Mouse (Mus musculus) thymus, postnatal 4 days (tissue): Measurements from ENCODE around the gene Hacd2.
A peak's percentile ranks its signal among the peaks of the same experiment; 100 is the strongest.

Experiments used
- DNase-seq: peaks from one replicate; pipeline ENCODE4 v3.0.0; 2021

The Hacd2 gene

GRCm38 (mm10) chr16:35022242-35023137, at the start of gene Hacd2:
TSS of gene Hacd2 (plus strand) at chr16:35022428.
- peak; percentile 95 for DNase-seq

DNA sequence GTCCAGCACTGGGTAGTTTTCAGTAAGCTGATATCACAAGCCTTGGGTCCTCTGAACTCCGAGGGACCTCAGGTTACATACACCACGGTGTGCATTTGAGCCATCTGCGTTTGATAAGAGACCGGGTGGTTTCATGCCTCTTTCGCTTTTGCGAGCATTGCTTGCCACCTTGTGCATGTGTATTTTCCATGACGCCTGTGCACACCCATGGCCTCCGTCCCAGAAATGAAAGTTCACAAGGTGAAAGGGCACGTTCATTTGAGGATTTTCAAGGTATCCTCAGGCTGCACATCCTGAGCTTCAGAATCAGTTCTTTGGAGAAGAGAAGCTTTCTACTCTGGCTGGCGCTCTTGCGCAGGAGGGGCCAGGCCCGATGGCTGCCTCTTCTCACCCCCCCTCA, 49.8 kb upstream of the Hacd2 start:
- no peak for DNase-seq

GRCm38 (mm10) chr16:34975544-34975943, 46.7 kb upstream of the Hacd2 start:
- DNase-seq = no peak

- peak; percentile 51 for DNase-seq
Measured at GRCm38 (mm10) chr16:34976630-34977029, 45.6 kb upstream of the Hacd2 start.

DNA sequence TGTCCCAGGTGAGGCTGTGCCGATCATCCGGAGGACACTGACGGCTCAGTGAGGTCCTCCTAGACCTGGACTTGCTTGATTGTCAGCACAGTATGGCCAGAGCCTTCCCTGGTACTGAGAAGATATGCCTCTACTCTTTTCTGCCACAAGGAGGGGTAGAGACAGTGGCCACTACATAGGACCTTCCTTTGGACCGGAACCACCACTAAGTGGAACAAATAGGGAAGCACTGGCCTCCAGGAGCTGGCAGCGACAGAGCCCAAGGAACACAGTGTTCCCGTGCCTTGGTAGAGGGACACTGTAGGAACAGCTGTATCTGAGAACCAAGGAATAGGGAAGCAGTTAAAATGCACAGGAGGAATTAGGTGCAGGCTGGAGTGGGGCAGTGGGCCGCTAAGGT, 44.2 kb upstream of the Hacd2 start:
- no peak for DNase-seq

DNA sequence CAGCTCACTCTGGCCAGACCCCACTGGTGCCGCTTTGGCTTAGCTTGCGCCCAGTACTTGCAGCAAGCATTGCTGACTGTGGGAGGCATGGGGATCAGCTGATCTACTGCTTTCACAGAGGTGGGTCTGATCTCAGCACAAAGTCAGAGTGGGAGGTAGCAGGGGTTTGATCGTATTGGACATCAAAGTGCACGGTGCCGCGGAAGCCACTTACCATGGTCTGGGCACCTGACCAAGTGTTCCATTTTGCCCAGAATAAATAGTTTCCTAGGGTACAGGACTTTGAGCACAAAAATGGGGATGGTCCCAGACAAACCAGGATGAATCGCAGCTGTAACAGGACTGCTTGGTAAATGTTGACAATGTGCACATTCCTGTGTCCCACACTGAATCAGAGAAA, 41.2 kb upstream of the Hacd2 start:
- DNase-seq = no peak

DNA sequence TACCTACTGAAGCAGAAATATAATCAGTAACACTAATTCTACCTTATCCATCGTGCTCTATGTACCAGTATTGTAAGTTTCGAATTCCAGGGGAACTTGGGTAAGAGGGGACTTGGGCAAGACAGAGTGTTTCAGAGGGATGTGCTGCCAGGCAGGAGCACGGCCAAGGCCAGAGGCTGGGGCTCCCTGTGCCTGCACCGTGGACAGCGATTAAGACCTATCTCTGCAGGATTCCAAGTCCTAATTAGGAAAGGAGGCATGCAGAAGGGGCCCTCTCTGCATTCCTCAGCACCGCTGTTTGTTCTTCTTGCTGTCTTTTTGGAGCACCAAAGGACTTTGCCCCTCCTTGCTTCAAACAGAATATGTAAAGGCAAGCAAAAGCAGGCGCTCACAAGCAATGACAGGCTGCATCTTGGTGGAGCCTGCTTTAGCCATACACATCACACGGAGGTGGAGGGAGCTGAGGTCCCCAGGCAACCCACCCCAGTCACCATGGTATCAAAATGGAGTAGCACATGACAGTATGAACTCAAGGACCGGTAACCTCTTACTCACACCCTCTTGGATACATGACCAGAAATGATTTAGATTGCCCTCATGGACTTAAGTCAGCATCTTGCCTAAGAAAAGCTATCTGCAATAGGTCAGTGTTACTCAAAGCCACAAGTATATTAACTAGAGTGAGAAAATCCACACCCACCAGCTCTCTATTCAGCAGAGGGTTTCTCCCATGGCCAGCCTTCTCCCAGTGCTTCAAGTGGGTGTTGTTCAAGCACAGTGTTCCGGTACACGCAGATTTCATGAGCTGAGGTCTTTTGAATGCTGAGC, 37.8 kb upstream of the Hacd2 start:
- DNase-seq = no peak

DNA sequence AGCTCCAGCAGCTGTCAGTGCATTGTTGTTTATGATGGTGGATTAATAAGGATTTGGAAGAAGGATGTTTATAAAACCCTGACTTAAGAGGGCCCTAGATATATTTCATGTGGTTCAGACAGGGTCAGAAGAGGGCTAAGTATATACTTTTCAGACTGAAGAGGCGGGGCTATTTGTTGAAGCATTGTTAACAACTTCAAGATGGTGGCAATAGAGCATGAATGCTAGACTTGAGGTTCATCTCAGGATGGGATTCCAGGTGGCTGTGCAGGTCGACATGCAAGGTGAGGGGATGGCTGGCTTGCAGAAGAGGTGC, 37.2 kb upstream of the Hacd2 start:
- DNase-seq = no peak

DNA sequence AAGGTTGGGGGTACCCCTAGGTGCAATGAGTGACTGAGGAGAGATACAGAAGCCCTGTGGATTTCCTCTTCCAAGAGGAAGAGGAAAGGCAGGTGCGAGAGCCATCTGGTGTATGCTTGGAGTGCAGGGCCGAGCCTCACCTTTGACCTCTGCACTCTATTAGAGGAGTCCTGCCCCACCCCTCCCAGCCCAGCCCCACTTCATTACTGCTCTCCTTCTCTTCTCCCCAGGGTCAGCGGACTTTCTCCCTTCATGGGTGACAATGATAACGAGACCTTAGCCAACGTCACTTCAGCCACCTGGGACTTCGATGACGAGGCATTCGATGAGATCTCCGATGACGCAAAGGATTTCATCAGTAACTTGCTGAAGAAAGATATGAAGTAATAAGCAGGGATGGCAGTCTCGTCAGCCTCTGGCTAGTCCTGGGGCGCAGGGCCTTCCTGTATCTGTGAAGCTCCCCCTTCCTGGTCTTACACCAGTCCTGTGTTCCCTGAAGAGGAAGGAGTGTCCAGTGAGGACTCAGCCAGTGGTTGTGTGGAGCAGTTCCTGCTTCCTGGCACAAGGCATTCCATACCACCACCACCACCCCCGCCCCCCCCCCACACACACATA, 35.9 kb upstream of the Hacd2 start:
- no peak for DNase-seq

GRCm38 (mm10) chr16:34991365-34991764, 30.9 kb upstream of the Hacd2 start:
- no peak for DNase-seq

DNA sequence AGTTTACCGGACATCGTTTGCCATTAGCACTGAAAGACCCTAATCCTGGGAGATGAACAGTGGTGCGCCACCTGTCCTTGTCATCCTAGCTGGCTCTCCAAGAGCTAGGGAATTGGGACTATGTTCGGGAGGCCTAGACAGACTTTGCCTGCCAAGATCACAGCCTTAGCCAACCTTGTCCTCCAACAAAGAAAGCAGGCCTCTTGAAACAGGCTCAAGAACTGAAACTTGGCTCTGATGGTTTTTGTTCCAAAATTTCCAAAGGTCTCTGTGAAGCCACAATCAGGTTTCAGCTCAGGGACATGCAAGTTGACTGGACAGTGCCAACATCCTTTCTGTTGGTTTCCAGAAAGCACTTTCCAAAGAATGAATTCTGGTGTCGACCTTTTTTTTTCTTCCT, 29.4 kb upstream of the Hacd2 start:
- DNase-seq = no peak

DNA sequence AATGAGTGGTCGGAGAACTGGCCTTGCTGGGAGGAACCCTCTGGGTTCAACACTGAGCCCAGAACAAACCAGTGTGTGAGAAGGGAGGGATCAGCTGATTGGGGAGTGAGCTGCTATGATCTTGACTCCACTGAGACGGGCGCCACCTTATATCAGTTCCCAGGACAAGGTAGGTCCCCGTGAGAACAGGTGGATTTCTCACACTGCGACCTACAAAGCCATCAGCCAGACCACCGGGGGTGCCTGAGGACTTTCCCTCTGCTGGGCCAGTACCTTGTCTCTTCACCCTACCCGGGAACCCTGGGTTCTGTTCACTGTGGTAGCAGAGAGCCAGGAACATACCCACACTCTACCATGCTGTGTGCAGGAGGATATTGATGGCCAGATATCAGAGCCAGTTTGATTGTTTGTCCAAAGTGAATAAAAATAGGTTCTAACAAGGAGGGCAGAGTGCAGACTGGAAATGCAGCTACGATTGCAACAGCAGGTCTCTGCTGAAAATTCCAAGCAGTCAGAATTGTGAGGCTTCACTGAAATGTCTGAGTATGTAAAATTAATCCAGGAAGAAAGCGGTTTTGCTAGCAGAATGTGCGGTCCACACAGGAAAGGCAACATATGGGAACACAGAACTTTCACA, 28.4 kb upstream of the Hacd2 start:
- DNase-seq = no peak

DNA sequence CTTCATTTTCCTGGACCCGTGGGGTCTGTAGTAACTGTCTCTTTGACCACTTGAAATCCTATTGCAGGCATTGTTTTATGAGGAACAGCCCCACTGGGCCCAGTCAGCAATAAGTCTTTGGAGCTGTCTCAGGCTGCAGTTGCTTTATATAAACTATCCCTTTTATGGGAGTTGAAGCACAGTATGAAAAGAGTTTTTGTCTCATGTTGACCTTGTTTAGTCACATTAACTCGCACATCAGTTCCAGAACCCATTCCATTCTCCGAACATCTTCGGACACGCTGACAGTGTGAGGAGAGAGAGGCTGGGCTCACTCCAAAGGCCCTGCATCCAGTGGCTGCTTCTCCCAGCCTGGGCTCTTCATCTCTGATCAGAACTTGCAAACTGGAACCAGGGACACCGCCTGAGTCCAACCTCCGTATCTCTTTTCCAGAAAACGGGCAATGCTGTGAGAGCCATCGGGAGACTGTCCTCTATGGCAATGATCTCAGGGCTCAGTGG, 27.5 kb upstream of the Hacd2 start:
- DNase-seq = no peak

- DNase-seq = no peak
Measured at GRCm38 (mm10) chr16:34996133-34996532, 26.1 kb upstream of the Hacd2 start.

DNA sequence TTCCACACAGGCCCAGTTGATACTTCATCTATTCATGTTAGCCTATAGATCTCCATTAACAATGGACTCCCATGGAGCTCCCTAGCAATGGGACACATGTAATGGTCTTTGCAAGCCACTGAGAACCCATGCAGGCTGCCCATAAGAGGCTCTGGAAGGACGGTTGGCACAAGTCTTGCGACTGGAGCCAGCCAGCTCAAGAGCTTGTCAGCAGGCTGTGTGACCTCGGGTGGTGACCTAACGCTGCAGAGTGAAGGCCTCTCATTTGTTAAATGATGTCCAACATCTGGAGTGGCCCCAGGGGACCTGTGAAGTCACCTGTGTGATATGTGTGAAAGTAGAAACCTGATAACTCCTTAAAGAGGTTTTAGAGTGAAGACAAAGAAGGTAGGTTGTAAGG, 25.2 kb upstream of the Hacd2 start:
- DNase-seq = no peak

- no peak for DNase-seq
Measured at GRCm38 (mm10) chr16:34997576-34997975, 24.7 kb upstream of the Hacd2 start.

- no peak for DNase-seq
Measured at GRCm38 (mm10) chr16:34999016-34999415, 23.2 kb upstream of the Hacd2 start.

GRCm38 (mm10) chr16:34999986-35000385, 22.2 kb upstream of the Hacd2 start:
- DNase-seq = no peak

GRCm38 (mm10) chr16:35000923-35001560, 21.2 kb upstream of the Hacd2 start:
- no peak for DNase-seq

GRCm38 (mm10) chr16:35004356-35004755, 17.9 kb upstream of the Hacd2 start:
- DNase-seq = no peak

DNA sequence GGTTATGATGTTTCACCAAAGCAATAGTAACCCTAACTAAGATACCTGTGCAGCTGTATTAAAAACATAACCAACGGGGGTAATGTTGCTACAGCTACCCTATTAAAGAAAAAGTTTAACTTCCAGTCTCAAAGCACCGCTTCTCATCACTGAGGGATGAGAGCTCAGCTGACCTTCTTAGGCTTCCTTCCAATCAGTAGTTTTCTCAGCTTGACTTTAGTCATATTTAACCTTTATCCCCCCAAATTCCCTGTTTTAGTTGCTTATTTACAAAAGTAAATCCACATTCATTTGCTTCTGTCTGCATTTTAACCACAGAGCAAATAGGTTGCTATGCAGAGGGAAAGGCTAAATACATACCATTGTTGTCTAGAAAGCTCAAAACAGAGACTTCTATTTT, 17.5 kb upstream of the Hacd2 start:
- DNase-seq = no peak

GRCm38 (mm10) chr16:35006251-35006650, 16.0 kb upstream of the Hacd2 start:
- DNase-seq = no peak

- DNase-seq = no peak
Measured at GRCm38 (mm10) chr16:35007361-35007760, 14.9 kb upstream of the Hacd2 start.
